Mouse (Mus musculus) kidney, embryonic 16.5 days (tissue): ENCODE measurements around the gene Crat. TPM values are rescaled to one million over a fixed set of nuclear protein-coding genes. Genes with fewer than 3 reads are reported as not detected.

ENCODE experiments used
- ATAC-seq: fragments of 200-750 bp; cut with Nextera tagmentation; 2 replicates; pipeline ENCODE4 v1.8.0; 2017; ENCODE audit warnings: moderate TSS enrichment; ENCODE audit not compliant: low FRiP score, low TSS enrichment
- H3K27ac ChIP-seq: fragments of 300-500 bp; sonication (generic); 2 replicates; pipeline ENCODE4 v1.5.1; 2014; ENCODE audit warnings: low read length
- H3K27me3 ChIP-seq: fragments of 300-500 bp; sonication (generic); 2 replicates; pipeline ENCODE4 v1.6.1; 2014; ENCODE audit warnings: low read length, control low read depth, mixed read lengths; ENCODE audit not compliant: insufficient read depth
- H3K36me3 ChIP-seq: fragments of 300-500 bp; sonication (generic); 2 replicates; pipeline ENCODE4 v1.6.1; 2014; ENCODE audit warnings: low read length, control low read depth, mixed read lengths; ENCODE audit not compliant: insufficient read depth
- H3K4me1 ChIP-seq: fragments of 300-500 bp; sonication (generic); 2 replicates; pipeline ENCODE4 v1.6.1; 2014; ENCODE audit warnings: low read length, control low read depth, mixed read lengths; ENCODE audit not compliant: insufficient read depth
- H3K4me2 ChIP-seq: fragments of 300-500 bp; sonication (generic); replicated peaks from 2 replicates; pipeline ENCODE4 v1.6.1; 2014; ENCODE audit warnings: low read depth, low read length
- H3K4me3 ChIP-seq: fragments of 300-500 bp; sonication (generic); 2 replicates; pipeline ENCODE4 v1.5.1; 2014; ENCODE audit warnings: mild to moderate bottlenecking, low read length
- H3K9ac ChIP-seq: fragments of 300-500 bp; sonication (generic); replicated peaks from 2 replicates; pipeline ENCODE4 v1.6.1; 2014; ENCODE audit warnings: low read length
- H3K9me3 ChIP-seq: fragments of 300-500 bp; sonication (generic); 2 replicates; pipeline ENCODE4 v1.6.1; 2016; ENCODE audit warnings: low read length, control low read depth
- WGBS: fragments of 180-500 bp; shearing (Covaris S2); extraction: QIAGEN DNeasy Blood & Tissue Kit; methylation state at CpG from one replicate; pipeline ENCODE4 v1.1.7; 2014; 5-methylcytosine and 5-hydroxymethylcytosine counted together
- polyA plus RNA-seq: library from polyadenylated mRNA; unstranded; fragments of >200 nt; fragmentation: Nextera tagmentation; extraction: Ambion mirVana; gene quantifications from 2 replicates; pipeline ENCODE4 v1.2.1, GENCODE M21; 2015

The Crat gene
- polyA plus RNA-seq, 1 experiment from 2014 or later: 44.2 TPM

GRCm38 (mm10) chr2:30451525-30451924 is 35.9 kb upstream of the Crat start:
- Histone ChIP-seq H3K4me3 (no peak overlapping the region), H3K27me3 (no peaks in the 10 kb centered on the region), H3K9me3 (peaks cover 10% of the 10 kb centered on the region; the same call in 1 of the 2 replicates), H3K4me2 (no peak overlapping the region), H3K36me3 (peaks cover 34% of the 10 kb centered on the region), H3K9ac (no peak overlapping the region), H3K27ac (no peak overlapping the region), H3K4me1 (peaks cover 5% of the 10 kb centered on the region)
- 82% methylated on average over 3 of the region's 3 CpGs for WGBS
- ATAC-seq: no peak

- no peak overlapping the region for H3K4me3 ChIP-seq
- H3K4me1 ChIP-seq: peaks cover 15% of the 10 kb centered on the region
- ATAC-seq: no peak
- peaks cover 10% of the 10 kb centered on the region; the same call in 1 of the 2 replicates for H3K9me3 ChIP-seq
- WGBS: 65% methylated on average over 1 of the region's 1 CpGs
- H3K27me3 ChIP-seq: no peaks in the 10 kb centered on the region
- H3K4me2 ChIP-seq: no peak overlapping the region
- H3K36me3 ChIP-seq: peaks cover 41% of the 10 kb centered on the region
- H3K27ac ChIP-seq: no peak overlapping the region
- H3K9ac ChIP-seq: no peak overlapping the region
These were observed 34.9 kb upstream of the Crat start for GRCm38 (mm10) chr2:30450530-30450929.

- Histone ChIP-seq H3K9ac (no peak overlapping the region), H3K4me3 (no peak overlapping the region), H3K27me3 (no peaks in the 10 kb centered on the region), H3K4me2 (no peak overlapping the region), H3K36me3 (peaks cover 44% of the 10 kb centered on the region), H3K4me1 (peaks cover 36% of the 10 kb centered on the region), H3K27ac (no peak overlapping the region), H3K9me3 (peaks cover 10% of the 10 kb centered on the region; the same call in 1 of the 2 replicates)
- ATAC-seq: no peak
- WGBS: 91% methylated on average over 7 of the region's 7 CpGs
These were observed 32.8 kb upstream of the Crat start for GRCm38 (mm10) chr2:30448371-30448770.

GRCm38 (mm10) chr2:30446891-30447826 is 31.5 kb upstream of the Crat start:
- H3K9ac ChIP-seq: peak overlapping the region; percentile 68
- 71% methylated on average over 10 of the region's 10 CpGs for WGBS
- H3K27ac ChIP-seq: peak overlapping the region; percentile 100
- no peak overlapping the region for H3K4me2 ChIP-seq
- H3K27me3 ChIP-seq: no peaks in the 10 kb centered on the region
- peaks cover 47% of the 10 kb centered on the region for H3K36me3 ChIP-seq
- H3K4me3 ChIP-seq: no peak overlapping the region
- H3K9me3 ChIP-seq: peaks cover 10% of the 10 kb centered on the region; the same call in 1 of the 2 replicates
- ATAC-seq: no peak
- peaks cover 48% of the 10 kb centered on the region for H3K4me1 ChIP-seq

GRCm38 (mm10) chr2:30445312-30445711 is 29.7 kb upstream of the Crat start:
- Histone ChIP-seq H3K4me2 (0 out of 2 replicates have a peak overlapping the region, but pooled peaks have one; percentile 26), H3K4me3 (no peak overlapping the region; the same call in 1 of the 2 replicates), H3K36me3 (peaks cover 44% of the 10 kb centered on the region), H3K27ac (peak overlapping the region; percentile 100), H3K27me3 (no peaks in the 10 kb centered on the region), H3K9me3 (peaks cover 7% of the 10 kb centered on the region; the same call in 1 of the 2 replicates), H3K4me1 (peaks cover 66% of the 10 kb centered on the region), H3K9ac (peak overlapping the region; percentile 68)
- 25% methylated on average over 2 of the region's 2 CpGs for WGBS
- ATAC-seq: peak; percentile 77

- Histone ChIP-seq H3K27ac (peak overlapping the region; percentile 100), H3K4me3 (no peak overlapping the region; the same call in 1 of the 2 replicates), H3K27me3 (no peaks in the 10 kb centered on the region), H3K9me3 (no peaks in the 10 kb centered on the region), H3K4me1 (peaks cover 74% of the 10 kb centered on the region), H3K4me2 (no peak overlapping the region), H3K9ac (no peak overlapping the region), H3K36me3 (peaks cover 42% of the 10 kb centered on the region)
- ATAC-seq: no peak
These were observed 28.8 kb upstream of the Crat start for GRCm38 (mm10) chr2:30444450-30444849.

GRCm38 (mm10) chr2:30444006-30444405 is 28.4 kb upstream of the Crat start:
- Histone ChIP-seq H3K27me3 (no peaks in the 10 kb centered on the region), H3K4me2 (no peak overlapping the region), H3K4me1 (peaks cover 74% of the 10 kb centered on the region), H3K27ac (peak overlapping the region; percentile 100), H3K9ac (no peak overlapping the region; the same call in 1 of the 2 replicates), H3K4me3 (no peak overlapping the region; the same call in 1 of the 2 replicates), H3K36me3 (peaks cover 42% of the 10 kb centered on the region), H3K9me3 (no peaks in the 10 kb centered on the region)
- WGBS: 61% methylated on average over 5 of the region's 5 CpGs
- ATAC-seq: no peak

- peak overlapping the region; percentile 79 for H3K9ac ChIP-seq
- H3K27ac ChIP-seq: peak overlapping the region; percentile 100
- ATAC-seq: no peak
- H3K36me3 ChIP-seq: peaks cover 45% of the 10 kb centered on the region
- H3K4me2 ChIP-seq: peak overlapping the region; percentile 61; the same call in 1 of the 2 replicates
- 28% methylated on average over 4 of the region's 4 CpGs for WGBS
- peaks cover 74% of the 10 kb centered on the region for H3K4me1 ChIP-seq
- no peak overlapping the region for H3K4me3 ChIP-seq
- no peaks in the 10 kb centered on the region for H3K9me3 ChIP-seq
- no peaks in the 10 kb centered on the region for H3K27me3 ChIP-seq
These were observed 27.7 kb upstream of the Crat start for GRCm38 (mm10) chr2:30443281-30443680.

- Histone ChIP-seq H3K9me3 (no peaks in the 10 kb centered on the region), H3K4me3 (peak overlapping the region; percentile 35), H3K36me3 (peaks cover 46% of the 10 kb centered on the region), H3K9ac (peak overlapping the region; percentile 79), H3K4me1 (peaks cover 74% of the 10 kb centered on the region), H3K27ac (peak overlapping the region; percentile 100), H3K4me2 (peak overlapping the region; percentile 61), H3K27me3 (no peaks in the 10 kb centered on the region)
- 35% methylated on average over 5 of the region's 5 CpGs for WGBS
- no peak for ATAC-seq
These were observed 26.9 kb upstream of the Crat start for GRCm38 (mm10) chr2:30442498-30442890.
